Comparison of ENCODE assay signal across 7 mouse cellular contexts in genomic region chr15:89547824-89548601, GRCm38 (mm10). TPM values are rescaled to one million over a fixed set of nuclear protein-coding genes. Genes with fewer than 3 reads are reported as not detected.
DNase-seq lines count a peak whose midpoint lies in the region; ATAC-seq lines count a peak whose summit lies in the region.

No protein-coding gene starts in this region.

- no peak overlapping the region for H3K27ac ChIP-seq in embryonic facial prominence, embryonic 12.5 days
- no peak overlapping the region for H3K27ac ChIP-seq in intestine, embryonic 14.5 days (ENCODE audit: low read depth)
- H3K27ac ChIP-seq in neural tube, embryonic 12.5 days, result no peak overlapping the region

- peak overlapping the region; percentile 54 for H3K4me2 ChIP-seq in embryonic facial prominence, embryonic 12.5 days (replicated peaks)
- H3K4me2 ChIP-seq in intestine, embryonic 14.5 days (ENCODE audit: low read length), result peak overlapping the region; percentile 47
- H3K4me2 ChIP-seq in neural tube, embryonic 12.5 days (replicated peaks), result peak overlapping the region; percentile 61

- DNase-seq in right cerebral cortex, postnatal 10 days (ENCODE audit: low spot score in 2 of 2), result peak; percentile 61 to 63
- no peak for DNase-seq in right cerebral cortex, adult 2 months (ENCODE audit: low spot score in 2 of 2)
- peak; percentile 67 for DNase-seq in intestine, embryonic 14.5 days (ENCODE audit: low spot score)
- no peak for DNase-seq in layer of hippocampus, adult 11-12 months (ENCODE audit: low spot score)
- no peak for DNase-seq in adrenal gland, adult 8-10 months

- H3K9ac ChIP-seq in embryonic facial prominence, embryonic 12.5 days, result peak overlapping the region; percentile 12; the same call in 1 of the 2 replicates
- no peak overlapping the region for H3K9ac ChIP-seq in intestine, embryonic 14.5 days (ENCODE audit: low read length)
- H3K9ac ChIP-seq in neural tube, embryonic 12.5 days, result peak overlapping the region; percentile 14; the same call in 1 of the 2 replicates

- H3K4me1 ChIP-seq in embryonic facial prominence, embryonic 12.5 days, result peaks cover 10% of the 10 kb centered on the region
- no peaks in the 10 kb centered on the region for H3K4me1 ChIP-seq in intestine, embryonic 14.5 days (replicated peaks; ENCODE audit: control insufficient read depth, insufficient read depth, low read length)
- H3K4me1 ChIP-seq in neural tube, embryonic 12.5 days, result peaks cover 18% of the 10 kb centered on the region

- H3K27me3 ChIP-seq in embryonic facial prominence, embryonic 12.5 days, result peaks cover 32% of the 10 kb centered on the region
- H3K27me3 ChIP-seq in intestine, embryonic 14.5 days (replicated peaks; ENCODE audit: control insufficient read depth, insufficient read depth, low read length), result peaks cover 20% of the 10 kb centered on the region
- peaks cover 23% of the 10 kb centered on the region for H3K27me3 ChIP-seq in neural tube, embryonic 12.5 days (replicated peaks)

- peak; percentile 53 for ATAC-seq in embryonic facial prominence, embryonic 12.5 days (ENCODE audit: insufficient number of reproducible peaks, insufficient read depth, low FRiP score, low TSS enrichment)
- ATAC-seq in intestine, embryonic 14.5 days (replicated peaks; ENCODE audit: low FRiP score, low TSS enrichment, low read depth), result peak; percentile 56
- peak; percentile 86 for ATAC-seq in neural tube, embryonic 12.5 days (ENCODE audit: low FRiP score, low read depth)

- 6% methylated on average over 58 of the region's 58 CpGs for WGBS in embryonic facial prominence, embryonic 12.5 days
- WGBS in intestine, embryonic 14.5 days, result 15% methylated on average over 58 of the region's 58 CpGs
- 5% methylated on average over 58 of the region's 58 CpGs for WGBS in neural tube, embryonic 12.5 days

- peaks cover 41% of the 10 kb centered on the region for H3K36me3 ChIP-seq in embryonic facial prominence, embryonic 12.5 days
- peaks cover 11% of the 10 kb centered on the region for H3K36me3 ChIP-seq in intestine, embryonic 14.5 days (ENCODE audit: control insufficient read depth, insufficient read depth, low read length)
- H3K36me3 ChIP-seq in neural tube, embryonic 12.5 days, result peaks cover 23% of the 10 kb centered on the region

- H3K9me3 ChIP-seq in embryonic facial prominence, embryonic 12.5 days, result no peaks in the 10 kb centered on the region
- no peaks in the 10 kb centered on the region for H3K9me3 ChIP-seq in intestine, embryonic 14.5 days (ENCODE audit: control insufficient read depth, low read length)
- no peaks in the 10 kb centered on the region for H3K9me3 ChIP-seq in neural tube, embryonic 12.5 days

- peak overlapping the region; percentile 27 for H3K4me3 ChIP-seq in embryonic facial prominence, embryonic 12.5 days
- H3K4me3 ChIP-seq in intestine, embryonic 14.5 days (ENCODE audit: low read depth, low read length), result peak overlapping the region; percentile 21
- peak overlapping the region; percentile 25 for H3K4me3 ChIP-seq in neural tube, embryonic 12.5 days

RNA-seq across cellular contexts. Expression of gene Acr, which starts 20.1 kb away (rescaled TPM):
- polyA plus RNA-seq in embryonic facial prominence, embryonic 12.5 days (2016; fragmentation: Nextera tagmentation; extraction: Ambion mirVana), result 0.23 and 0.41 TPM in 2 replicates
- 0.43 TPM in 1 of 2 replicates, not detected in the other for polyA plus RNA-seq in intestine, embryonic 14.5 days (2014; fragmentation: Nextera tagmentation; extraction: Ambion mirVana)
- 1.0 TPM in 2 replicates for polyA plus RNA-seq in neural tube, embryonic 12.5 days (2016; fragmentation: Nextera tagmentation; extraction: Ambion mirVana)
- total RNA-seq in adrenal gland, adult 8-10 months (2022), result 1 to 10 TPM in 1 of 4 experiments, under 1 TPM in 3; 0.17 to 1.4 (median 0.71) TPM

RNA-seq across cellular contexts. Expression of gene Rabl2, which starts 43.7 kb away (rescaled TPM):
- 51.4 and 52.0 TPM in 2 replicates for polyA plus RNA-seq in embryonic facial prominence, embryonic 12.5 days (2016; fragmentation: Nextera tagmentation; extraction: Ambion mirVana)
- 41.3 and 44.9 TPM in 2 replicates for polyA plus RNA-seq in intestine, embryonic 14.5 days (2014; fragmentation: Nextera tagmentation; extraction: Ambion mirVana)
- 74.7 and 82.9 TPM in 2 replicates for polyA plus RNA-seq in neural tube, embryonic 12.5 days (2016; fragmentation: Nextera tagmentation; extraction: Ambion mirVana)
- total RNA-seq in adrenal gland, adult 8-10 months (2022), result 10 to 100 TPM in 3 of 4 experiments, 1 to 10 TPM in 1; 9.4 to 20.8 (median 15.1) TPM

RNA-seq across cellular contexts. Expression of gene Shank3, which starts 48.6 kb away (rescaled TPM):
- polyA plus RNA-seq in embryonic facial prominence, embryonic 12.5 days (2016; fragmentation: Nextera tagmentation; extraction: Ambion mirVana), result 3.0 and 4.7 TPM in 2 replicates
- 1.9 and 2.1 TPM in 2 replicates for polyA plus RNA-seq in intestine, embryonic 14.5 days (2014; fragmentation: Nextera tagmentation; extraction: Ambion mirVana)
- polyA plus RNA-seq in neural tube, embryonic 12.5 days (2016; fragmentation: Nextera tagmentation; extraction: Ambion mirVana), result 4.8 and 7.1 TPM in 2 replicates
- total RNA-seq in adrenal gland, adult 8-10 months (2022), result 10 to 100 TPM; 29.1 to 61.2 (median 42.8) TPM

Comparison
In these comparisons a context has a peak if more than half of its experiments do, and no peak if none do; other contexts are left out.
1. DNase-seq: peak in right cerebral cortex, postnatal 10 days (2 of 2) and intestine, embryonic 14.5 days (single experiment); none in right cerebral cortex, adult 2 months (0 of 2), layer of hippocampus, adult 11-12 months (single experiment) and adrenal gland, adult 8-10 months (single experiment).
2. Peak in every context shown above with its lines, with median percentiles within 50 percentile points of each other: ATAC-seq, H3K4me2 ChIP-seq and H3K4me3 ChIP-seq.